Mouse (Mus musculus) forebrain, embryonic 12.5 days (tissue): ENCODE measurements around the gene Iqca. TPM values are rescaled to one million over a fixed set of nuclear protein-coding genes. Genes with fewer than 3 reads are reported as not detected.

ENCODE experiments used
- ATAC-seq: fragments of 200-750 bp; cut with Nextera tagmentation; 2 replicates; pipeline ENCODE4 v1.8.0; 2017; ENCODE audit warnings: moderate TSS enrichment; ENCODE audit not compliant: low FRiP score
- H3K27ac ChIP-seq: fragments of 300-500 bp; sonication (generic); 2 replicates; pipeline ENCODE4 v1.5.1; 2016; ENCODE audit warnings: mild to moderate bottlenecking
- H3K27me3 ChIP-seq: fragments of 300-500 bp; sonication (generic); 2 replicates; pipeline ENCODE4 v1.6.1; 2016; ENCODE audit warnings: mild to moderate bottlenecking
- H3K36me3 ChIP-seq: fragments of 300-500 bp; sonication (generic); replicated peaks from 2 replicates; pipeline ENCODE4 v1.6.1; 2016; ENCODE audit warnings: mild to moderate bottlenecking
- H3K4me1 ChIP-seq: fragments of 300-500 bp; sonication (generic); 2 replicates; pipeline ENCODE4 v1.6.1; 2016
- H3K4me2 ChIP-seq: fragments of 300-500 bp; sonication (generic); 2 replicates; pipeline ENCODE4 v1.6.1; 2016; ENCODE audit warnings: mild to moderate bottlenecking, moderate library complexity
- H3K4me3 ChIP-seq: fragments of 300-500 bp; sonication (generic); replicated peaks from 2 replicates; pipeline ENCODE4 v1.5.1; 2016; ENCODE audit warnings: mild to moderate bottlenecking
- H3K9ac ChIP-seq: fragments of 300-500 bp; sonication (generic); 2 replicates; pipeline ENCODE4 v1.6.1; 2016; ENCODE audit warnings: mild to moderate bottlenecking
- H3K9me3 ChIP-seq: fragments of 300-500 bp; sonication (generic); 2 replicates; pipeline ENCODE4 v1.6.1; 2016
- WGBS: fragments of 180-500 bp; shearing (Covaris S2); methylation state at CpG from one replicate; pipeline ENCODE4 v1.1.7; 2016; 5-methylcytosine and 5-hydroxymethylcytosine counted together
- polyA plus RNA-seq: library from polyadenylated mRNA; unstranded; fragments of >200 nt; fragmentation: Nextera tagmentation; extraction: Ambion mirVana; gene quantifications from 2 replicates; pipeline ENCODE4 v1.2.1, GENCODE M21; 2016

Gene Iqca
- 0.56 TPM in 1 of 2 replicates, not detected in the other for polyA plus RNA-seq

DNA sequence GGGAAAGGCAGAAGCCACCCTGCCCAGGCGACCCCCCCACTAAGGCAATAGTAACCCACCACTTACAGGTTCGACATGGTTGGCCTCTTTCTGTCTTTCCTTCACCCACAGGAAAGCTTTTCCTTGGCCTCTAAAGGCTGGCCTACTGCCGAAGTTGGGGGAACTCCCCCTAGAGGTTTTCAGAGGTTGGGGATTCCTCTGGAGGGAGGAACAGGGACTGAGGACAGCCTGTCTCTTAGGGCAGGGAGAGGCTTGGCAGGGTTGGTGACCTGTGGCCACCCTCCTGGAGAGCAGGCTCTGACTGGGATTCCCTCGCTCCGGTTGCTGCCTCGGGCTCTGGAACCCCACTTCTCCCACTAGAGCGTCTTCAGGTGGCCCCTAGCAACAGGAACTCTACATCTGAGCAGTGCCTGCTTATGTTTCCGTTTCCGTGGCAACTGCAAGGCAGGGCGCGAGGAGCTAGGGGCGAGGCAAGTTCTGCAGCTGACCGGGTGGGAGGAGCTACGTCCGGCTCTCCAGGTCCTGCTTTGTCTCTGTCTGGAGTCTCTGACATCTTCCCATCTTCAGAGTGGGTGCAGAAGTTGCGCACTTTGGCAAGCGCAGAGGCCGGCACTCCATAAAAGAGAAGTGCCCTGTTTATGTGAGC, at the start of gene Iqca:
Iqca (minus strand) TSS at position 303 of the 646 bp plus-strand sequence.
- H3K36me3 ChIP-seq: no peaks in the 10 kb centered on the region
- H3K27me3 ChIP-seq: no peaks in the 10 kb centered on the region
- ATAC-seq: peak; percentile 96
- peak within 1 kb of the TSS; percentile 47 for H3K4me2 ChIP-seq
- no peaks in the 10 kb centered on the region for H3K9me3 ChIP-seq
- 3% methylated on average over 18 of the region's 18 CpGs for WGBS
- H3K27ac ChIP-seq: peak within 1 kb of the TSS; percentile 43
- H3K4me1 ChIP-seq: peaks cover 17% of the 10 kb centered on the region
- no peak within 1 kb of the TSS; the same call in 1 of the 2 replicates for H3K9ac ChIP-seq
- H3K4me3 ChIP-seq: peak within 1 kb of the TSS; percentile 11; the same call in 1 of the 2 replicates

DNA sequence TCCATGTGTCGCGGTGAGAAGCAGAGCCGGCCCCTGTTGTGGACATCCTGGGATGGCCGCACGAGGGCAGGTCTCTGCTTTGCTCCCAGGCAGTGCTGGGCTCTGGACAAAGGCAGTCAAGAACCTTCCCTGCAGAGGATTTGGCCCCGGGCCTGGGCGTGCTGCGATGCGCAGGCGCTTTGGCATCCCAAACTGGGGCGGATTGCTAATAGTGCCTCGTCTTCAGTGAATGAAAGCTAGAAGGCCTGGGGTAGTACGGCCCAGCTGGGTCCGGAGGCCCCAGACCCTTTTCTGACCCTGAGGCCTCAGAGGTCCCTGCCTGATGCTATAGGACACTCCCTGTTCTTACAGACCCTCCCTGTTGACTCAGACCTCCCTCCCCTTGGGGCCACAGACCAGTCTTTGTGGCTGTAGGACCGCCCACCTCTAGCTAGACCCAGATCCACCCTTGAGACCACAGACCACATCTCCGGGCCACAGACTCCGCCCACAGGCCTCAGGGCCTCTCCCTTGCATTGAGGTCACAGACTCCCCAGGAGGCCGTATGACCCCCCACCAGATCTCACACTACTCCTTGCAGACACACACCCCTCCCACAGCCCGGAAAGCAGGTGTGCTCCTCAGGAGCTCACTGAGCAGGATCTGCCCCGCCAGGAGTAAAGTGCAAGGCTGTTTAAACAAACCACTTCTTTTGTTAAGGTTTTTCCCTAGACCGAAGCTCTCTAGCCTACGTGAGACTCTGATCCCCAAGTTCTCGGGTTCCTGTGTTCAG, 49.2 kb upstream of the Iqca start:
- H3K4me1 ChIP-seq: peaks cover 52% of the 10 kb centered on the region
- no peaks in the 10 kb centered on the region for H3K9me3 ChIP-seq
- H3K36me3 ChIP-seq: no peaks in the 10 kb centered on the region
- WGBS: 4% methylated on average over 23 of the region's 23 CpGs
- H3K9ac ChIP-seq: peak overlapping the region; percentile 14; the same call in 1 of the 2 replicates
- H3K27ac ChIP-seq: peak overlapping the region; percentile 59
- ATAC-seq: peak; percentile 16; the same call in 1 of the 2 replicates
- no peak overlapping the region for H3K4me3 ChIP-seq
- peaks cover 19% of the 10 kb centered on the region for H3K27me3 ChIP-seq
- peak overlapping the region; percentile 65 for H3K4me2 ChIP-seq

DNA sequence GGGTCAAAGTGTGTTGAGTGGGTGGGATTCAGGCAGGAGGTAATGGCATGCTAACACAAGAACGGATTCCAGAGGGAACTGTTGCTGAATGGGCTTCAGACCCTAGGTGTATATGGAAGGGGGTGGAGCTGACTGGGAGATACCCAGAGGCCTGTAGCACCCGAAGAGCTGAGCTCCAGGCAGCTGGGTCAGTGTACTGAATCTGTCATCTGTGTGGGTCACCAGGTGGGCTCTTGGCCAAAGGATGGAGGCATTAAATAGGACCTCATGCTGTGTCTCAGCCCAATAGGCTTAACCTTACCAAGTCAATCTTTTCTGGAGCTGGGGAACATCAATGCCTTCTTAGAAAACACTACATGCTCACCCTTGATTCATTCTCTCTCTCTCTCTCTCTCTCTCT, 48.5 kb upstream of the Iqca start:
- Histone ChIP-seq H3K4me1 (peaks cover 45% of the 10 kb centered on the region), H3K9me3 (no peaks in the 10 kb centered on the region), H3K27ac (no peak overlapping the region), H3K4me3 (no peak overlapping the region), H3K27me3 (peaks cover 19% of the 10 kb centered on the region), H3K36me3 (no peaks in the 10 kb centered on the region), H3K9ac (no peak overlapping the region), H3K4me2 (no peak overlapping the region)
- WGBS: 64% methylated on average over 2 of the region's 2 CpGs
- ATAC-seq: no peak

DNA sequence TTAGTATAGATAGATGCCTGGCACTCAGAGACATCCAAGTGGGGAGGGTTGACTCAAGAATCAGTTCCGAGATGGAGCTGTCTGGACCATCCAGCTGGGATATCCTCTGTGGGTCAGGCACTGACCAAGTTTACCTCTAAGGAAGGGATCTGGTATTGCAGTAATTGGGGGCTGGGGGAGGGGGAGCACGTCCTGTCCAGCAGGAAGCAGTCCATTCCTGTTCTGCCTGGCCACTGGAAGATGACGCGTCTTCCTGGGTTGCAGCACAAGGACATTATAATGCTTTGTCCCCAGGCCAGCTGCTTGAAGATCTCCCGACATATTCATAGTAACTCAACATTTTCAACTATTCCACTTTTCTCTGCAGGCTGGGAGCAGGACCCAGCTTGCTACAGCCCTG, 48.0 kb upstream of the Iqca start:
- H3K27me3 ChIP-seq: peaks cover 19% of the 10 kb centered on the region
- no peak overlapping the region for H3K27ac ChIP-seq
- no peaks in the 10 kb centered on the region for H3K36me3 ChIP-seq
- peaks cover 40% of the 10 kb centered on the region for H3K4me1 ChIP-seq
- H3K4me2 ChIP-seq: no peak overlapping the region
- H3K9me3 ChIP-seq: no peaks in the 10 kb centered on the region
- H3K9ac ChIP-seq: no peak overlapping the region
- ATAC-seq: no peak
- no peak overlapping the region for H3K4me3 ChIP-seq
- WGBS: 88% methylated on average over 5 of the region's 5 CpGs

DNA sequence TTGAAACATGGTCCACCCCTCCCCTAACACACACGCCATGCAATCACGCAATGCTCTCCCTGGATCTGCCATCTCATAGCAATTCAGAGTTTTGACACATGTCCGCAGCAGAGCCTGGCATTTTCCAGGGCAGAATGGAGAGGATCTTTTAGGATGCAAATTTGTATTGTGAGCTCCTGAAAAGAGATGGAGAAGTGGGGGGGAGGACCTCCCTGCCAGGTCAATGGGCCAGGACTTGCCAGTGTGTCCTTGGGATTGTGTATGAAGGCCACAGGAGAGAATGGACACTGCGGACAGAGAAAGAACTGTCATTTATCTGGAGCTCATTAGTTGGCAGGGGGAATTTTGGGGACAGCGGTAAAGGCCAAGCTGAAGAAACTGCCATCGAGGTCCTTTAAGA, 35.8 kb upstream of the Iqca start:
- H3K4me1 ChIP-seq: peaks cover 22% of the 10 kb centered on the region
- H3K4me2 ChIP-seq: no peak overlapping the region
- peak overlapping the region; percentile 54 for H3K27ac ChIP-seq
- H3K27me3 ChIP-seq: no peaks in the 10 kb centered on the region
- WGBS: 28% methylated on average over 6 of the region's 6 CpGs
- H3K9me3 ChIP-seq: peaks cover 13% of the 10 kb centered on the region; the same call in 1 of the 2 replicates
- H3K4me3 ChIP-seq: no peak overlapping the region
- H3K36me3 ChIP-seq: no peaks in the 10 kb centered on the region
- no peak overlapping the region for H3K9ac ChIP-seq
- peak; percentile 72; the same call in 1 of the 2 replicates for ATAC-seq

DNA sequence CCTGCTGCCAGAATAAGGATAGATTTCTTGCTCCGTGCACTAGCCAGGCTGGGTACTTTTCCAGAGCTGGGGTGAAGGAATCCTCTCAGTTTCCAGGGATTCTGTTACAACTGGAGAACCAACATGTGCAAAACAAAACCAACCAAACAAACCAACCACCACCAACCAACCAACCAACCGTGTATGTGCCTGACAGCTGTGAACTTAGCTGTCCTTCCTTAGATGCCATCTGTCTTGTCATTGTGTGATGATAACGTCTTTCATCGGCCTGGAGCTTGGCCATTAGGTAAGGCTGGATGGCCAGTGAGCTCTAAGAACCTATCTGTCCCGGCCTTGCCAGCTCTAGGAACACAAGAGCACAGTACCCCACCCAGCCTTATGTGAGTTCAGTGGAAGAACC, 33.7 kb upstream of the Iqca start:
- H3K4me3 ChIP-seq: no peak overlapping the region
- peaks cover 22% of the 10 kb centered on the region for H3K4me1 ChIP-seq
- 95% methylated on average over 5 of the region's 5 CpGs for WGBS

DNA sequence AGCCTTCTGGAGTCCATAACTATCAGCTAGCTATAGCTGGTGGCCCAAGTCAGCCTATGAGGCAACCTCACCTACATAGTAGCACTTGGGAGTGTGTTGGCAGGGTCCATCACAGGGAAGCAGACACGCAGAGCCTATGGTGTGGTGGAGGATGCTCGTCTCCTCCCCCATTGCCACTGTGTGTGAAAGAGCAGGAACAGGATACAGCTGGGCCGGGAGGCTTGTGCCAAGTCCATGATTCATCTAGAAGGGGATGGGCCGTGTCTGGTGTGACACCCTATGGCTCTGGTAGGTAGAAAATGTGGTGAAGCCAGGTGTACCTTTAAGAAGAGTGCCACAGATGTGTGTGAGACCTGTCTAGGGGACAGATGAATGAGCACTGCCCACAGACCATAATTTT, 33.0 kb upstream of the Iqca start:
- no peaks in the 10 kb centered on the region for H3K27me3 ChIP-seq
- no peak overlapping the region for H3K4me3 ChIP-seq
- 0 out of 2 replicates have a peak, but pooled peaks cover 10% of the 10 kb centered on the region for H3K9me3 ChIP-seq
- no peak overlapping the region for H3K9ac ChIP-seq
- ATAC-seq: no peak
- peaks cover 22% of the 10 kb centered on the region for H3K4me1 ChIP-seq
- H3K4me2 ChIP-seq: no peak overlapping the region
- no peaks in the 10 kb centered on the region for H3K36me3 ChIP-seq
- 85% methylated on average over 4 of the region's 4 CpGs for WGBS
- no peak overlapping the region for H3K27ac ChIP-seq

More for the DNA sequence above, 33.7 kb upstream of the Iqca start:
- no peaks in the 10 kb centered on the region for H3K27me3 ChIP-seq
- ATAC-seq: no peak
- no peaks in the 10 kb centered on the region for H3K36me3 ChIP-seq
- H3K9ac ChIP-seq: no peak overlapping the region
- H3K27ac ChIP-seq: no peak overlapping the region
- no peak overlapping the region for H3K4me2 ChIP-seq
- 0 out of 2 replicates have a peak, but pooled peaks cover 10% of the 10 kb centered on the region for H3K9me3 ChIP-seq

DNA sequence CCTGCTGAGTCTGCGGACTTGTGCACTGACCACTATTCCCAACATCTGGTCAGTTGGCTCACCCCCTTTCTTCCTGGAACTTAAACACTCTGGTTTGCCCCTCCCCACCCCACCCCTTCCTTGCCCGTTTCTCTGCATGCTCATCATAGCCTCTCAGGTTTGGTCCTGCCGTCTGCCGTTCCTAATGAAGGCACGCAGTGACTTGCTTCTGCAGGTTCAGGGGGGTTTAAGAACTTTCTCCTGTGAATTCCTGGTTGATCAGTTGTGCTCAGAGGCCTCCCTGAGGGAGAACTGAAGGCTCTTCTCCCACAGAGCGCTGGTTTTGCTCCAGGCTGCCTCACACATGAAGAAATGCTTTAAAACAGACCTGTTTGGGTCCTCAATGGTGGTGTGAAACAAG, 30.4 kb upstream of the Iqca start:
- Histone ChIP-seq H3K36me3 (no peaks in the 10 kb centered on the region), H3K4me1 (peaks cover 4% of the 10 kb centered on the region), H3K9ac (no peak overlapping the region), H3K4me2 (no peak overlapping the region), H3K9me3 (0 out of 2 replicates have a peak, but pooled peaks cover 10% of the 10 kb centered on the region), H3K27me3 (no peaks in the 10 kb centered on the region), H3K27ac (no peak overlapping the region), H3K4me3 (no peak overlapping the region)
- WGBS: 71% methylated on average over 6 of the region's 6 CpGs
- ATAC-seq: no peak

DNA sequence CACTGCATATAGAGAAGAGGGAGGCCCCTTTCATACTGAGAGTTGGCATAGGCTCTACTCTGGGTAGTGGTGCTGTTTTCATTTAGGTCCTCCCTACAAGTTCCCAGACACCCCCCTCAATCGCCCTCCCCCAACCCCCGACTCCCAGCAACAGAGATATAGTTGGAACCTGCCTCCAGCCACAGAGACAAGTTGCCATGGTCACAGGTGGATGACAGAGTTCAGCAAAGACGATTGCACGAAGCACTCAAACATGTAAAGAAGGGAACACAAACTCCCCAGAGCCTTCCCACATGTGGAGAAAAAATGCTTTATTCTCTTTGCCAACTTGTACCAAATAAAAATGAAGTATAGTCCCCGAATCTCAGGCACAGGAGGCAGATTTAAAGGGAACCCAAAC, 29.3 kb upstream of the Iqca start:
- 79% methylated on average over 5 of the region's 5 CpGs for WGBS
- no peak for ATAC-seq

DNA sequence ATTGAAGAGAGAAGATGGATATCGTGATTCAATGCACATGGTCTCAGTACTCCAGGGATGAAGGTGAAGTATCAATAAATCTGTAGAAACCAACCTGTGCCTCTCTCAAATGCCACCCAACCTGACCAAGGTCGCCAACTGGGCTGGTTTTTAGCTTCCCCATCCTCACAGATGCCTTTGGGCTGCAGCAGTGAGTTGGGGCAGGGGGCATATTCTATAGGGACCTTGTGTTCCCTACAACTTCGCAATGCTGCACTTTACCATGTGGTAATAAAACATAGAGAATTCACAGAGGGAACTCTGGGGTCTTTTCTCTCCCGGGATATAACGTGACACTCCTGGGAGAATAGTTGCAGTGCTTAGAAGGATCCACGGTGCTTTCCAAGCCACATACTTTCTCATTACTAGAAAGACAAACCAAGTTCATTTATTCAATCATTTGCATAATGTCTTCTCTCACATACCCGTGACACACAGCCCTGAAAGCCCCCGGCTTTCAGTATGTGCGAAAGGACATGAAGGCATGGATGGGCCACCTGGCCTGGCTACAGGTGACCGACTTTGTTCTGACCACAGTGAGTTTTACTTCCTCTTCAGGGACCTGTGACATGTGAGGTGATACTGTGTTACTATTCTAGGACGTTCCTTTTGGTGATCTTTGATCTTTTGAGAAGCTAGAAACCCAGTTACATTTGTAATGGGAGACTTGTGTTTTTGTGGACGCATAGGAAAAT, 27.9 kb upstream of the Iqca start:
- WGBS: 86% methylated on average over 12 of the region's 12 CpGs
- no peak for ATAC-seq
- no peaks in the 10 kb centered on the region for H3K36me3 ChIP-seq
- no peak overlapping the region for H3K27ac ChIP-seq
- H3K9me3 ChIP-seq: 0 out of 2 replicates have a peak, but pooled peaks cover 2% of the 10 kb centered on the region
- peaks cover 2% of the 10 kb centered on the region; the same call in 1 of the 2 replicates for H3K4me1 ChIP-seq
- no peak overlapping the region for H3K4me3 ChIP-seq
- H3K27me3 ChIP-seq: no peaks in the 10 kb centered on the region
- H3K9ac ChIP-seq: no peak overlapping the region
- H3K4me2 ChIP-seq: no peak overlapping the region

More for the DNA sequence above, 29.3 kb upstream of the Iqca start:
- Histone ChIP-seq H3K9ac (no peak overlapping the region), H3K27me3 (no peaks in the 10 kb centered on the region), H3K4me1 (no peaks in the 10 kb centered on the region), H3K4me2 (no peak overlapping the region), H3K4me3 (no peak overlapping the region), H3K27ac (no peak overlapping the region), H3K9me3 (0 out of 2 replicates have a peak, but pooled peaks cover 10% of the 10 kb centered on the region), H3K36me3 (no peaks in the 10 kb centered on the region)

DNA sequence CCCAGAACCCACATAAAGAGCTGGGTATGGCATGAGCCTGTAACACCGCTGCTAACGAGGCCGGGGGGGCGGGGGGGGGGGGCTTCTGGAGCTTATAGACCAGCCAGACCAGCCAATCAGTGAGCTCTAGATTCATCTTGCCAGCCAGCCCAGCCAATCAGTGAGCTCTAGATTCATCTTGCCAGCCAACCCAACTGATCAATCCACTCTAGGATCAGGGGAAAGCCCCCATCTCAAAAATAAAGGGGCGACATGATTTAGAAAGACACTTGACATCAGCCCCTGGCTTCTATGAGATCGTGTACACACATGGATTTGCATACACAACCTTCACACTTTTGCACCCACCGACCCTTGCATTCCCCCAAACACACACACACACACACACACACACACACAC, 27.3 kb upstream of the Iqca start:
- Histone ChIP-seq H3K9me3 (no peaks in the 10 kb centered on the region), H3K4me2 (no peak overlapping the region), H3K4me1 (peaks cover 4% of the 10 kb centered on the region; the same call in 1 of the 2 replicates), H3K36me3 (no peaks in the 10 kb centered on the region), H3K27ac (no peak overlapping the region), H3K27me3 (no peaks in the 10 kb centered on the region), H3K9ac (no peak overlapping the region), H3K4me3 (no peak overlapping the region)
- ATAC-seq: no peak
- 84% methylated on average over 7 of the region's 7 CpGs for WGBS

DNA sequence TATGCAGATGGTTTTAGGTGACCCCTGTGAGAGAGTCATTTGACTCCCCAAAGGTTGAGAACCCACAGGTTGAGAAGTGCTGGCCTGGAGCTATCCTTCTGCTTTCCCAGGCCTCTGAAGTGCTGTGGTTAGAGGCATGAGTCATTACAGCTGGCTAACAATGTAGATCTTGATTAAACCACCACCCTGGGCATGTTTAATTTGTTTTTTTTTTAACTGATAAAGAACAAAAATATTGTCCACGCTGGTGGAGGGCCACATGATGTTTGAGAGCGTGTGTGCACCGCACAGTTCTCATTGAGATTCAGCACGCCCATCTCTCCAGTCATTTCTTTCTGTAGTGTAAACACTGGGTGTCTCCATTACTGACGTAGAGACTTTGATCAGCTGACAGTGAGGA, 24.8 kb upstream of the Iqca start:
- H3K27ac ChIP-seq: no peak overlapping the region
- no peak overlapping the region for H3K9ac ChIP-seq
- WGBS: 76% methylated on average over 5 of the region's 5 CpGs
- ATAC-seq: no peak
- no peak overlapping the region for H3K4me2 ChIP-seq
- peaks cover 15% of the 10 kb centered on the region for H3K4me1 ChIP-seq
- H3K4me3 ChIP-seq: no peak overlapping the region
- H3K9me3 ChIP-seq: no peaks in the 10 kb centered on the region
- H3K27me3 ChIP-seq: no peaks in the 10 kb centered on the region
- H3K36me3 ChIP-seq: no peaks in the 10 kb centered on the region
